Mouse (Mus musculus) cortical plate, adult 2 months (tissue): ENCODE results near the gene Zic3. TPM values are rescaled to one million over a fixed set of nuclear protein-coding genes. Genes with fewer than 3 reads are reported as not detected.

ENCODE experiments used
- H3K27ac ChIP-seq: fragments of 200-500 bp; 2 replicates; pipeline ENCODE4 v1.5.1; 2012; ENCODE audit warnings: low read length, control low read depth, inconsistent platforms; ENCODE audit not compliant: insufficient read depth
- H3K4me1 ChIP-seq: fragments of 200-500 bp; 2 replicates; pipeline ENCODE4 v1.6.1; 2011; ENCODE audit warnings: low read length; ENCODE audit not compliant: control insufficient read depth, insufficient read depth
- H3K4me3 ChIP-seq: fragments of 200-500 bp; 2 replicates; pipeline ENCODE4 v1.5.1; 2011; ENCODE audit warnings: mild to moderate bottlenecking, low read length, control low read depth; ENCODE audit not compliant: insufficient read depth
- CTCF ChIP-seq: fragments of 200-500 bp; IDR thresholded peaks from 2 replicates; pipeline ENCODE4 v1.5.1; 2011; ENCODE audit warnings: mild to moderate bottlenecking, control low read depth, low read length; ENCODE audit not compliant: insufficient read depth; ENCODE audit errors: extremely low read depth
- POLR2A ChIP-seq: fragments of 200-500 bp; IDR thresholded peaks from 2 replicates; pipeline ENCODE4 v1.6.1; 2011; ENCODE audit warnings: mild to moderate bottlenecking, low read length, control low read depth; ENCODE audit not compliant: insufficient read depth; ENCODE audit errors: extremely low read depth
- polyA plus RNA-seq: library from polyadenylated mRNA; depleted of rRNA; stranded (reverse); fragments of >200 nt; gene quantifications from 2 replicates; pipeline ENCODE4 v1.2.3, GENCODE M21; 2012

Zic3 gene
- polyA plus RNA-seq, 1 experiment: 2.7 TPM

- no peak overlapping the region for H3K4me3 ChIP-seq
Measured at GRCm38 (mm10) chrX:58042512-58042911, 20.0 kb downstream of the Zic3 start.

More at GRCm38 (mm10) chrX:58042512-58042911, 20.0 kb downstream of the Zic3 start:
- TF ChIP-seq POLR2A: no peak
- TF ChIP-seq CTCF: no peak
- Histone ChIP-seq H3K4me1 (no peaks in the 10 kb centered on the region), H3K27ac (no peak overlapping the region)
